Mouse (Mus musculus) stomach, postnatal 0 days (tissue): ENCODE measurements around the gene Map6d1. TPM values are rescaled to one million over a fixed set of nuclear protein-coding genes. Genes with fewer than 3 reads are reported as not detected.

Experiments
- ATAC-seq: fragments of 200-750 bp; cut with Nextera tagmentation; 2 replicates; pipeline ENCODE4 v1.8.0; 2017; ENCODE audit not compliant: low FRiP score, low TSS enrichment
- DNase-seq: peaks from one replicate; pipeline ENCODE4 v3.0.0-alpha.2; 2016; ENCODE audit warnings: low spot score
- H3K27ac ChIP-seq: fragments of 300-500 bp; sonication (generic); replicated peaks from 2 replicates; pipeline ENCODE4 v1.5.1; 2014; ENCODE audit warnings: mild to moderate bottlenecking, control low read depth
- H3K27me3 ChIP-seq: fragments of 300-500 bp; sonication (generic); 2 replicates; pipeline ENCODE4 v1.6.1; 2014; ENCODE audit warnings: low read length; ENCODE audit not compliant: control insufficient read depth, insufficient read depth
- H3K36me3 ChIP-seq: fragments of 300-500 bp; sonication (generic); 2 replicates; pipeline ENCODE4 v1.6.1; 2014; ENCODE audit warnings: low read length, mixed read lengths; ENCODE audit not compliant: control insufficient read depth, insufficient read depth
- H3K4me1 ChIP-seq: fragments of 300-500 bp; sonication (generic); replicated peaks from 2 replicates; pipeline ENCODE4 v1.6.1; 2014; ENCODE audit warnings: antibody characterized with exemption; ENCODE audit not compliant: control insufficient read depth, insufficient read depth
- H3K4me2 ChIP-seq: fragments of 300-500 bp; sonication (generic); replicated peaks from 2 replicates; pipeline ENCODE4 v1.6.1; 2014; ENCODE audit warnings: low read depth, mild to moderate bottlenecking, control low read depth, moderate library complexity
- H3K4me3 ChIP-seq: fragments of 300-500 bp; sonication (generic); 2 replicates; pipeline ENCODE4 v1.5.1; 2014; ENCODE audit warnings: low read depth, low read length, control low read depth
- H3K9ac ChIP-seq: fragments of 300-500 bp; sonication (generic); 2 replicates; pipeline ENCODE4 v1.6.1; 2014; ENCODE audit warnings: mild to moderate bottlenecking, low read length, control low read depth, mixed read lengths
- H3K9me3 ChIP-seq: fragments of 300-500 bp; sonication (generic); 2 replicates; pipeline ENCODE4 v1.6.1; 2016; ENCODE audit warnings: low read length; ENCODE audit not compliant: control insufficient read depth
- CTCF ChIP-seq: IDR thresholded peaks from 2 replicates; pipeline ENCODE4 v1.5.1; 2016; ENCODE audit warnings: antibody characterized with exemption, low read depth, mild to moderate bottlenecking, moderate library complexity
- EP300 ChIP-seq: optimal IDR thresholded peaks from 2 replicates; pipeline ENCODE3; 2016; ENCODE audit warnings: antibody characterized with exemption
- WGBS: fragments of 180-500 bp; shearing (Covaris S2); extraction: QIAGEN DNeasy Blood & Tissue Kit; methylation state at CpG from one replicate; pipeline ENCODE4 v1.1.7; 2014; 5-methylcytosine and 5-hydroxymethylcytosine counted together
- polyA plus RNA-seq: library from polyadenylated mRNA; unstranded; fragments of >200 nt; fragmentation: Nextera tagmentation; extraction: Ambion mirVana; gene quantifications from 2 replicates; pipeline ENCODE4 v1.2.1, GENCODE M21; 2015

Gene Map6d1
- polyA plus RNA-seq, 1 experiment from 2014 or later, result 0.11 TPM

- DNase-seq (no peak), ATAC-seq (no peak)
- no peak overlapping the region for H3K4me2 ChIP-seq
- H3K4me3 ChIP-seq, result no peak overlapping the region
- H3K9ac ChIP-seq, result no peak overlapping the region
- TF ChIP-seq CTCF (no peak), EP300 (no peak)
- no peaks in the 10 kb centered on the region for H3K4me1 ChIP-seq
- no peak overlapping the region for H3K27ac ChIP-seq
- no peaks in the 10 kb centered on the region for H3K27me3 ChIP-seq
- WGBS, result 73% methylated on average over 5 of the region's 5 CpGs
- H3K36me3 ChIP-seq, result no peaks in the 10 kb centered on the region
- no peaks in the 10 kb centered on the region for H3K9me3 ChIP-seq
These were observed 16.8 kb upstream of the Map6d1 start for GRCm38 (mm10) chr16:20257926-20258325.

- Histone ChIP-seq H3K4me3 (no peak overlapping the region), H3K27ac (no peak overlapping the region), H3K36me3 (no peaks in the 10 kb centered on the region), H3K4me2 (no peak overlapping the region), H3K4me1 (no peaks in the 10 kb centered on the region), H3K27me3 (no peaks in the 10 kb centered on the region), H3K9me3 (no peaks in the 10 kb centered on the region), H3K9ac (no peak overlapping the region)
- WGBS, result 86% methylated on average over 9 of the region's 9 CpGs
- no peak for TF ChIP-seq CTCF
- TF ChIP-seq EP300, result no peak
- ATAC-seq, result no peak
- DNase-seq, result no peak
These were observed 7.5 kb upstream of the Map6d1 start for GRCm38 (mm10) chr16:20248442-20249174.

GRCm38 (mm10) chr16:20247103-20247502, 5.9 kb upstream of the Map6d1 start:
- no peaks in the 10 kb centered on the region for H3K9me3 ChIP-seq
- H3K27me3 ChIP-seq, result no peaks in the 10 kb centered on the region
- DNase-seq, result no peak
- ATAC-seq, result no peak
- H3K4me2 ChIP-seq, result no peak overlapping the region
- TF ChIP-seq EP300, result no peak
- no peak for TF ChIP-seq CTCF
- H3K36me3 ChIP-seq, result no peaks in the 10 kb centered on the region
- no peak overlapping the region for H3K9ac ChIP-seq
- no peak overlapping the region for H3K27ac ChIP-seq
- H3K4me3 ChIP-seq, result no peak overlapping the region
- no peaks in the 10 kb centered on the region for H3K4me1 ChIP-seq

GRCm38 (mm10) chr16:20238646-20239045, 2.5 kb downstream of the Map6d1 start:
- H3K4me3 ChIP-seq, result no peak overlapping the region
- H3K36me3 ChIP-seq, result no peaks in the 10 kb centered on the region
- H3K27me3 ChIP-seq, result no peaks in the 10 kb centered on the region
- no peak overlapping the region for H3K9ac ChIP-seq
- no peaks in the 10 kb centered on the region for H3K9me3 ChIP-seq
- WGBS, result 61% methylated on average over 4 of the region's 4 CpGs
- TF ChIP-seq EP300, result no peak
- TF ChIP-seq CTCF, result no peak
- no peak for ATAC-seq
- H3K4me1 ChIP-seq, result no peaks in the 10 kb centered on the region
- no peak for DNase-seq
- H3K27ac ChIP-seq, result no peak overlapping the region
- H3K4me2 ChIP-seq, result no peak overlapping the region

GRCm38 (mm10) chr16:20237426-20237825, 3.7 kb downstream of the Map6d1 start:
- Histone ChIP-seq H3K9ac (no peak overlapping the region), H3K27me3 (no peaks in the 10 kb centered on the region), H3K36me3 (no peaks in the 10 kb centered on the region), H3K4me1 (no peaks in the 10 kb centered on the region), H3K27ac (no peak overlapping the region), H3K9me3 (no peaks in the 10 kb centered on the region), H3K4me2 (no peak overlapping the region), H3K4me3 (no peak overlapping the region)
- ATAC-seq (peak; percentile 46; the same call in 1 of the 2 replicates), DNase-seq (peak; percentile 11)
- TF ChIP-seq CTCF, result no peak
- WGBS, result 77% methylated on average over 4 of the region's 4 CpGs

- Histone ChIP-seq H3K36me3 (peaks cover 11% of the 10 kb centered on the region), H3K4me3 (no peak overlapping the region), H3K4me2 (no peak overlapping the region), H3K27me3 (no peaks in the 10 kb centered on the region), H3K4me1 (no peaks in the 10 kb centered on the region), H3K9ac (no peak overlapping the region), H3K9me3 (no peaks in the 10 kb centered on the region), H3K27ac (no peak overlapping the region)
- TF ChIP-seq EP300, result no peak
- TF ChIP-seq CTCF, result no peak
- ATAC-seq (no peak), DNase-seq (no peak)
- WGBS, result 62% methylated on average over 4 of the region's 4 CpGs
These were observed 6.8 kb downstream of the Map6d1 start for GRCm38 (mm10) chr16:20234406-20234805.
